Mouse (Mus musculus) splenic B cell, adult 2 months (primary cell): Measurements from ENCODE around the gene Atr.
A peak's percentile ranks its signal among the peaks of the same experiment; 100 is the strongest.

Experiments used
- DNase-seq: peaks from one replicate; pipeline ENCODE4 v3.0.0-alpha.2; 2011; ENCODE audit warnings: low read depth, low spot score
- H3K27me3 ChIP-seq: 2 replicates; pipeline ENCODE4 v1.6.1; 2012; ENCODE audit warnings: mild to moderate bottlenecking, low read length, moderate library complexity, mixed read lengths; ENCODE audit not compliant: control insufficient read depth, poor library complexity, insufficient read depth, severe bottlenecking
- H3K36me3 ChIP-seq: 2 replicates; pipeline ENCODE4 v1.6.1; 2012; ENCODE audit warnings: mild to moderate bottlenecking, low read length, moderate library complexity, mixed read lengths; ENCODE audit not compliant: control insufficient read depth, poor library complexity, insufficient read depth, severe bottlenecking

Gene Atr

GRCm38 (mm10) chr9:95959732-95960428 lies 102.5 kb downstream of the Atr start:
- DNase-seq: no peak
- Histone ChIP-seq H3K27me3 (no peaks in the 10 kb centered on the region), H3K36me3 (0 out of 2 replicates have a peak, but pooled peaks cover 1% of the 10 kb centered on the region)

GRCm38 (mm10) chr9:95961058-95961457 lies 103.7 kb downstream of the Atr start:
- no peaks in the 10 kb centered on the region for H3K27me3 ChIP-seq
- no peak for DNase-seq
- 0 out of 2 replicates have a peak, but pooled peaks cover 1% of the 10 kb centered on the region for H3K36me3 ChIP-seq

DNA sequence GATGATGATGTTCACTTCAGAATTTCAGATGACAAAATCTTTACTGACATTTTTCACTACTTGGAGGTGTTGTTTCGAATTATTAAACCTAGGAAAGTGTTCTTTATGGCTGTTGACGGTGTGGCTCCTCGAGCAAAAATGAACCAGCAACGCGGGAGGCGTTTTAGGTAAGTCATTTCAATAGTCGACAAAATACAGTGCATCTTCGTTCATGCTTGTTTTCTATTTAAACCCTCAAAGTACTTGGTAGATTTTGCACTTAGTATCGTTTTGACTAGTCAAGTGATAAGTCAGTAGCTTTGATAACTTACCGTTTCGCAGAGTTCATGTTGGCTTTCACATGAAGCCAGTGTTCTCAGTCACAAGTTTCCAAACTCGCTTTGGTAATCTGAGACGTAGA lies 106.6 kb downstream of the Atr start:
- no peak for DNase-seq

DNA sequence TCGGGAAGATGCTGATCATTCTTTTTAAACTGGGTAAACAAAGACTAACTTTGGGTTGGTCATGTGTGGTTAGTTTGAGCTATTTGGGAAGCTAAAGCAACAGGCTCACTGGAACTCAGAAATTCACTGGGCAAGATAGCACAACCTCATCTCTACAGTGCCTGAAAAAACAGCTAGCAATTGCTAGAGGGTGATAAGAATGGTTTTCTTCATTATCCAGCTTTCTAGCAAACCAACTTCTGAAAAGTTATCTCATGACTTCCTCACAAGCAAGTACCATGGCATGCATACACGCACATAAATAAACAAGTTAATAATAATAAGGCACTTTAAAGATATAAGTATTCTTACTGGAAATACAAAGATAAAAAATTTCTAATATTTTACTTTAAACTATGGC lies 120.9 kb downstream of the Atr start:
- Histone ChIP-seq H3K36me3 (peaks cover 15% of the 10 kb centered on the region; the same call in 1 of the 2 replicates), H3K27me3 (no peaks in the 10 kb centered on the region)
- DNase-seq: no peak

More for the DNA sequence above, 106.6 kb downstream of the Atr start:
- H3K36me3 ChIP-seq: peaks cover 6% of the 10 kb centered on the region; the same call in 1 of the 2 replicates
- H3K27me3 ChIP-seq: no peaks in the 10 kb centered on the region

DNA sequence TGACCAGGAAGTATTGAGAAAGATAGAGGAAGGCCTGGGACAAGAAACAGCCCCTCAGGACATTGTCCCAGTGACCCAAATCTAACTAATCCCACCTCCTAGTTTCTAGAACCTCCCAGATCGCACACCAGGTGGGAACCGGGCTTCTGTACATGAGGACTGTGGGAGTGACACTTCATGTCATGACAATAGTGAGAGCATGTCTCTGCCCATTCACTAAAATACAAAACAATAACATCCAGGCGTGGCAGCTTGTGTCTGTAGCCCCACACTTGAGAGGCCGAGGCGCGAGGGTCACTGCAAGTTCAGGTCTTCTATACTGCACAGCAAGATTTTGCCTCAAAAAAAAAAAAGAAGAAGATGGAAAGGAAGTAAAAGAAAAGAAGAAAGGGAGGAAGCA lies 122.5 kb downstream of the Atr start:
- DNase-seq: no peak
- peaks cover 13% of the 10 kb centered on the region; the same call in 1 of the 2 replicates for H3K36me3 ChIP-seq
- H3K27me3 ChIP-seq: no peaks in the 10 kb centered on the region

GRCm38 (mm10) chr9:95992255-95992654 lies 134.9 kb downstream of the Atr start:
- peak; percentile 47 for DNase-seq
- peaks cover 9% of the 10 kb centered on the region; the same call in 1 of the 2 replicates for H3K36me3 ChIP-seq

More at GRCm38 (mm10) chr9:95992255-95992654, 134.9 kb downstream of the Atr start:
- H3K27me3 ChIP-seq: no peaks in the 10 kb centered on the region
